Mouse (Mus musculus) lung, embryonic 14.5 days (tissue): ENCODE data around the gene Pgap3. TPM values are rescaled to one million over a fixed set of nuclear protein-coding genes. Genes with fewer than 3 reads are reported as not detected.

Experiments
- ATAC-seq: fragments of 200-750 bp; cut with Nextera tagmentation; 2 replicates; pipeline ENCODE4 v1.8.0; 2017; ENCODE audit warnings: mild to moderate bottlenecking, moderate TSS enrichment, moderate library complexity; ENCODE audit not compliant: insufficient read depth
- DNase-seq: peaks from one replicate; pipeline ENCODE4 v3.0.0-alpha.2; 2015
- H3K27ac ChIP-seq: fragments of 300-500 bp; sonication (generic); 2 replicates; pipeline ENCODE4 v1.5.1; 2014; ENCODE audit warnings: low read depth, mild to moderate bottlenecking, moderate library complexity
- H3K27me3 ChIP-seq: fragments of 300-500 bp; sonication (generic); 2 replicates; pipeline ENCODE4 v1.6.1; 2014; ENCODE audit warnings: low read length, control low read depth; ENCODE audit not compliant: insufficient read depth
- H3K36me3 ChIP-seq: fragments of 300-500 bp; sonication (generic); 2 replicates; pipeline ENCODE4 v1.6.1; 2014; ENCODE audit warnings: control low read depth; ENCODE audit not compliant: insufficient read depth
- H3K4me1 ChIP-seq: fragments of 300-500 bp; sonication (generic); 2 replicates; pipeline ENCODE4 v1.6.1; 2014; ENCODE audit warnings: antibody characterized with exemption, control low read depth; ENCODE audit not compliant: insufficient read depth
- H3K4me2 ChIP-seq: fragments of 300-500 bp; sonication (generic); 2 replicates; pipeline ENCODE4 v1.6.1; 2014; ENCODE audit warnings: mild to moderate bottlenecking
- H3K4me3 ChIP-seq: fragments of 300-500 bp; sonication (generic); 2 replicates; pipeline ENCODE4 v1.5.1; 2014; ENCODE audit warnings: low read depth, low read length
- H3K9ac ChIP-seq: fragments of 300-500 bp; sonication (generic); 2 replicates; pipeline ENCODE4 v1.6.1; 2014
- H3K9me3 ChIP-seq: fragments of 300-500 bp; sonication (generic); 2 replicates; pipeline ENCODE4 v1.6.1; 2016; ENCODE audit warnings: low read depth, low read length, control low read depth
- CTCF ChIP-seq: IDR thresholded peaks from 2 replicates; pipeline ENCODE4 v1.5.1; 2016; ENCODE audit warnings: antibody characterized with exemption, low read depth
- WGBS: fragments of 180-500 bp; shearing (Covaris S2); extraction: QIAGEN DNeasy Blood & Tissue Kit; methylation state at CpG from one replicate; pipeline ENCODE4 v1.1.7; 2014; 5-methylcytosine and 5-hydroxymethylcytosine counted together
- polyA plus RNA-seq: library from polyadenylated mRNA; unstranded; fragments of >200 nt; fragmentation: Nextera tagmentation; extraction: Ambion mirVana; gene quantifications from 2 replicates; pipeline ENCODE4 v1.2.1, GENCODE M21; 2014

Gene Pgap3
- polyA plus RNA-seq, 1 experiment from 2014 or later = 11.6 TPM

- WGBS = 92% methylated on average over 7 of the region's 7 CpGs
- Histone ChIP-seq H3K4me3 (no peak overlapping the region), H3K4me2 (no peak overlapping the region), H3K9me3 (no peaks in the 10 kb centered on the region), H3K4me1 (peaks cover 26% of the 10 kb centered on the region), H3K36me3 (no peaks in the 10 kb centered on the region), H3K27me3 (no peaks in the 10 kb centered on the region), H3K27ac (no peak overlapping the region), H3K9ac (no peak overlapping the region)
- ATAC-seq = no peak
- TF ChIP-seq CTCF = no peak
- DNase-seq = no peak
Observed at GRCm38 (mm10) chr11:98397946-98398345, 2.3 kb downstream of the Pgap3 start.

- Histone ChIP-seq H3K4me2 (no peak overlapping the region), H3K9ac (peak overlapping the region; percentile 20; the same call in 1 of the 2 replicates), H3K27ac (peak overlapping the region; percentile 83), H3K27me3 (peaks cover 6% of the 10 kb centered on the region; the same call in 1 of the 2 replicates), H3K4me1 (peaks cover 24% of the 10 kb centered on the region), H3K36me3 (no peaks in the 10 kb centered on the region), H3K9me3 (no peaks in the 10 kb centered on the region), H3K4me3 (no peak overlapping the region)
- 46% methylated on average over 4 of the region's 4 CpGs for WGBS
- ATAC-seq (no peak), DNase-seq (no peak)
- no peak for TF ChIP-seq CTCF
Observed at GRCm38 (mm10) chr11:98395041-98395440, 5.2 kb downstream of the Pgap3 start.

- peaks cover 24% of the 10 kb centered on the region for H3K4me1 ChIP-seq
- H3K27ac ChIP-seq = peak overlapping the region; percentile 62; the same call in 1 of the 2 replicates
- ATAC-seq (no peak), DNase-seq (no peak)
- H3K9ac ChIP-seq = no peak overlapping the region
- no peaks in the 10 kb centered on the region for H3K36me3 ChIP-seq
- peaks cover 8% of the 10 kb centered on the region; the same call in 1 of the 2 replicates for H3K27me3 ChIP-seq
- H3K4me3 ChIP-seq = no peak overlapping the region
- 15% methylated on average over 6 of the region's 6 CpGs for WGBS
- no peak overlapping the region for H3K4me2 ChIP-seq
- TF ChIP-seq CTCF = no peak
- no peaks in the 10 kb centered on the region for H3K9me3 ChIP-seq
Observed at GRCm38 (mm10) chr11:98394301-98394700, 6.0 kb downstream of the Pgap3 start.

- Histone ChIP-seq H3K4me1 (peaks cover 24% of the 10 kb centered on the region), H3K9ac (no peak overlapping the region), H3K9me3 (no peaks in the 10 kb centered on the region), H3K27me3 (peaks cover 8% of the 10 kb centered on the region; the same call in 1 of the 2 replicates), H3K27ac (peak overlapping the region; percentile 69), H3K4me2 (peak overlapping the region; percentile 23; the same call in 1 of the 2 replicates), H3K4me3 (no peak overlapping the region), H3K36me3 (no peaks in the 10 kb centered on the region)
- 43% methylated on average over 6 of the region's 6 CpGs for WGBS
- DNase-seq (peak; percentile 73), ATAC-seq (peak; percentile 43; the same call in 1 of the 2 replicates)
- TF ChIP-seq CTCF = no peak
Observed at GRCm38 (mm10) chr11:98393317-98393716, 7.0 kb downstream of the Pgap3 start.

- peak overlapping the region; percentile 69 for H3K27ac ChIP-seq
- peaks cover 14% of the 10 kb centered on the region for H3K27me3 ChIP-seq
- H3K4me1 ChIP-seq = peaks cover 24% of the 10 kb centered on the region
- no peaks in the 10 kb centered on the region for H3K36me3 ChIP-seq
- peak overlapping the region; percentile 8; the same call in 1 of the 2 replicates for H3K9ac ChIP-seq
- 0 out of 2 replicates have a peak overlapping the region, but pooled peaks have one; percentile 23 for H3K4me2 ChIP-seq
- TF ChIP-seq CTCF = no peak
- H3K4me3 ChIP-seq = no peak overlapping the region
- no peaks in the 10 kb centered on the region for H3K9me3 ChIP-seq
- 40% methylated on average over 4 of the region's 4 CpGs for WGBS
- no peak for ATAC-seq
- no peak for DNase-seq
Observed at GRCm38 (mm10) chr11:98392645-98393044, 7.6 kb downstream of the Pgap3 start.

- 16% methylated on average over 7 of the region's 8 CpGs for WGBS
Observed at GRCm38 (mm10) chr11:98392034-98392433, 8.3 kb downstream of the Pgap3 start.

GRCm38 (mm10) chr11:98390141-98390540, 10.1 kb downstream of the Pgap3 start:
- peaks cover 39% of the 10 kb centered on the region for H3K27me3 ChIP-seq
- no peak overlapping the region for H3K27ac ChIP-seq
- H3K9me3 ChIP-seq = no peaks in the 10 kb centered on the region
- 66% methylated on average over 12 of the region's 12 CpGs for WGBS
- H3K36me3 ChIP-seq = no peaks in the 10 kb centered on the region
- DNase-seq (no peak), ATAC-seq (no peak)
- TF ChIP-seq CTCF = no peak
- H3K4me1 ChIP-seq = peaks cover 23% of the 10 kb centered on the region
- no peak overlapping the region for H3K9ac ChIP-seq
- no peak overlapping the region for H3K4me2 ChIP-seq
- no peak overlapping the region for H3K4me3 ChIP-seq

More at GRCm38 (mm10) chr11:98392034-98392433, 8.3 kb downstream of the Pgap3 start:
- peaks cover 24% of the 10 kb centered on the region for H3K4me1 ChIP-seq
- peak overlapping the region; percentile 69 for H3K27ac ChIP-seq
- no peak overlapping the region for H3K4me3 ChIP-seq
- H3K36me3 ChIP-seq = no peaks in the 10 kb centered on the region
- DNase-seq = peak; percentile 51
- H3K9me3 ChIP-seq = no peaks in the 10 kb centered on the region
- no peak overlapping the region; the same call in 1 of the 2 replicates for H3K9ac ChIP-seq
- peaks cover 20% of the 10 kb centered on the region for H3K27me3 ChIP-seq
- ATAC-seq = peak; percentile 32; the same call in 1 of the 2 replicates
- no peak for TF ChIP-seq CTCF
- H3K4me2 ChIP-seq = no peak overlapping the region
